Mouse (Mus musculus) adrenal gland, postnatal 10 days (tissue): Measurements from ENCODE around the gene Ddost. TPM values are rescaled to one million over a fixed set of nuclear protein-coding genes. Genes with fewer than 3 reads are reported as not detected.

Source experiments
- DNase-seq: peaks from one replicate; pipeline ENCODE4 v3.0.0; 2021; ENCODE audit warnings: mixed read lengths
- microRNA-seq: library from miRNA; unstranded; fragments of <30 nt; microRNA quantifications from one replicate; pipeline ENCODE4 v1.2.0, GENCODE M21; 2021
- total RNA-seq, 2 experiments: library from RNA; stranded (reverse); gene quantifications; 2 replicates each; pipeline ENCODE4 v1.2.3; 2021

The Ddost gene
- total RNA-seq, 2 experiments from 2014 or later: 118 to 129 TPM

- DNase-seq: no peak
Observed at GRCm38 (mm10) chr4:138337341-138337740, 32.8 kb downstream of the Ddost start.

- peak; percentile 66 for DNase-seq
Observed at GRCm38 (mm10) chr4:138339963-138340362, 35.4 kb downstream of the Ddost start.

- DNase-seq: no peak
Observed at GRCm38 (mm10) chr4:138341393-138341792, 36.9 kb downstream of the Ddost start.

- no peak for DNase-seq
Observed at GRCm38 (mm10) chr4:138342048-138342447, 37.5 kb downstream of the Ddost start.

GRCm38 (mm10) chr4:138342778-138343177 lies 38.2 kb downstream of the Ddost start:
- DNase-seq: no peak

- DNase-seq: peak; percentile 81
Observed at GRCm38 (mm10) chr4:138343341-138343837, 38.9 kb downstream of the Ddost start.

GRCm38 (mm10) chr4:138344891-138345545 lies 40.5 kb downstream of the Ddost start:
- peak; percentile 67 for DNase-seq

- DNase-seq: no peak
Observed at GRCm38 (mm10) chr4:138347280-138347679, 42.8 kb downstream of the Ddost start.

- DNase-seq: no peak
Observed at GRCm38 (mm10) chr4:138348716-138349115, 44.2 kb downstream of the Ddost start.

GRCm38 (mm10) chr4:138351821-138352220 lies 47.3 kb downstream of the Ddost start:
- DNase-seq: no peak

GRCm38 (mm10) chr4:138352692-138353091 lies 48.2 kb downstream of the Ddost start:
- DNase-seq: no peak

- peak; percentile 52 for DNase-seq
Observed at GRCm38 (mm10) chr4:138353438-138354171, 49.1 kb downstream of the Ddost start.

GRCm38 (mm10) chr4:138355496-138355895 lies 51.0 kb downstream of the Ddost start:
- DNase-seq: no peak

GRCm38 (mm10) chr4:138356141-138356540 lies 51.6 kb downstream of the Ddost start:
- DNase-seq: no peak

GRCm38 (mm10) chr4:138356551-138356950 lies 52.0 kb downstream of the Ddost start:
- DNase-seq: peak; percentile 51

- no peak for DNase-seq
Observed at GRCm38 (mm10) chr4:138358176-138358575, 53.6 kb downstream of the Ddost start.

GRCm38 (mm10) chr4:138361370-138361821 lies 56.9 kb downstream of the Ddost start:
- no peak for DNase-seq

Small RNA genes lying within 50 kb of the gene (microRNA-seq; reads per million reads assigned to microRNA genes)
- not detected for gene Gm27646
- 6.5 reads per million, percentile 8 among the genes with 10 or more reads in this experiment for gene Mir7019

Other genes starting within 250 kb of the Ddost start
- gene Hp1bp3, start 88.4 kb upstream of the Ddost start, total RNA-seq: 100 to 1,000 TPM; 153 to 170 TPM
- gene Sh2d5, start 54.3 kb upstream of the Ddost start, total RNA-seq: 1 to 10 TPM; 1.2 to 1.6 TPM
- 1 to 10 TPM; 3.1 to 3.5 TPM for gene Kif17, start 54.3 kb upstream of the Ddost start, total RNA-seq
- gene Pink1, start 21.6 kb downstream of the Ddost start, total RNA-seq: 100 to 1,000 TPM; 171 to 188 TPM
- gene Cda, start 63.3 kb downstream of the Ddost start, total RNA-seq: 10 to 100 TPM; 12.3 to 13.4 TPM
- gene Fam43b, start 91.8 kb downstream of the Ddost start, total RNA-seq: 1 to 10 TPM; 1.8 to 2.0 TPM
- gene Mul1, start 129.9 kb downstream of the Ddost start, total RNA-seq: 10 to 100 TPM; 54.7 to 56.9 TPM
- 10 to 100 TPM; 17.3 to 22.9 TPM for gene Camk2n1, start 149.6 kb downstream of the Ddost start, total RNA-seq